Mouse (Mus musculus): Measurements from ENCODE around the gene Snai3.

DNA sequence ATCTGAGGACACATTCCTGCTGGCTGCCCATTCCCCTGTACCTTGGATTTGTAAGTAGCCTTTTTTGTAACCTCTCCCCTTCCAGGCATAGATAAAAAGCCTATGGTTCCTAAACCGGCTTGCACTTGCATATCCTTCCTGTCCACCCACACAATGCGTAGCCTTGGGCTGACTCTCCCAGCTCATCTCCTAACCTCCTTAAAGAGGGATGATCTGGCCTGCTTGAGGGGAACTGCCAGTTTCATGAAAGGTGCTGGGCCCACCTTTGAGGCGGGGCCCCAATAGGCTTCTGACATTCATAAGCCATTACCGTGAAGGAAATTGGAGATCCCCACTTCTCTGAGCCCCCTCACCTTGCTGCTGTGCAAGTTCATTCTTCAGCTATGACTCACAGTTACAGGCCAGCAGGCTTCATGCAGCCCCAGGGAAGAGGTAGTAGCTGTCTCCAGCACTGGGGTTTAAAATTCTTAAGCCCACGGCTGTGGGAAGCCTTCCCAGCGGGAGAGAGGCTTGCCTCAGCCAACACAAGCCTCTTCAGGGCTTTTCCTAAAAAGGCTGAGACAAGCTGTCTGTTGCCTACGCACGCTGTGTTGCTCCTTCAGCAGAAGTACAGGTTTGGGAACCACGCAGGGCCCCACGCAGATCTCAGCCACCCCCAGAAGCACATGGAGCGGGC lies 1.1 kb upstream of the Snai3 start:
- TF ChIP-seq USF1 (IDR thresholded peaks at IDR 0.05; ENCODE audit: low read depth, low read length) = no peak
- TF ChIP-seq CTCF (IDR thresholded peaks at IDR 0.05 in 2 of 3, conservative IDR thresholded peaks at IDR 0.05 in 1 of 3; ENCODE audit: control insufficient read depth in 1 of 3, insufficient read depth in 1 of 3, low read depth in 2 of 3, low read length in 3 of 3, poor library complexity in 1 of 3, severe bottlenecking in 1 of 3) = no peak
- no peak for TF ChIP-seq JUND (IDR thresholded peaks at IDR 0.05; ENCODE audit: low read depth, low read length)
- no peak for TF ChIP-seq RAD21 (IDR thresholded peaks at IDR 0.05; ENCODE audit: low read depth, low read length)
- no peak for TF ChIP-seq HCFC1 (IDR thresholded peaks at IDR 0.05; ENCODE audit: low read depth, low read length)
- TF ChIP-seq RCOR1 (IDR thresholded peaks at IDR 0.05; ENCODE audit: low read depth, low read length) = no peak

Measured in MEL (cell line).